Mouse (Mus musculus) stomach, embryonic 15.5 days (tissue): ENCODE data around the gene Crlf2. TPM values are rescaled to one million over a fixed set of nuclear protein-coding genes. Genes with fewer than 3 reads are reported as not detected.

Experiments
- polyA plus RNA-seq: library from polyadenylated mRNA; unstranded; fragments of >200 nt; fragmentation: Nextera tagmentation; extraction: Ambion mirVana; gene quantifications from 2 replicates; pipeline ENCODE4 v1.2.1, GENCODE M21; 2015

The Crlf2 gene
- polyA plus RNA-seq, 1 experiment from 2014 or later = 13.7 TPM

Other genes starting within 250 kb of the Crlf2 start
- gene Vmn2r16, start 228.8 kb downstream of the Crlf2 start, polyA plus RNA-seq = not detected in 2 replicates
- not detected in 2 replicates for gene Vmn2r17, start 139.3 kb downstream of the Crlf2 start, polyA plus RNA-seq
- 2.8 and 3.7 TPM in 2 replicates for gene 5430403G16Rik, start 132.0 kb upstream of the Crlf2 start, polyA plus RNA-seq
- gene 4930522L14Rik, start 192.9 kb upstream of the Crlf2 start, polyA plus RNA-seq = 12.6 and 13.6 TPM in 2 replicates